Mouse (Mus musculus) thymus, adult 2 months (tissue): ENCODE measurements around the gene Tnf. TPM values are rescaled to one million over a fixed set of nuclear protein-coding genes. Genes with fewer than 3 reads are reported as not detected.

Experiments used
- DNase-seq: peaks from one replicate; pipeline ENCODE4 v3.0.0; 2021
- H3K27ac ChIP-seq: fragments of 200-500 bp; 2 replicates; pipeline ENCODE4 v1.5.1; 2012; ENCODE audit warnings: low read length, control low read depth; ENCODE audit not compliant: control insufficient read depth, insufficient read depth
- H3K27me3 ChIP-seq: fragments of 200-500 bp; 2 replicates; pipeline ENCODE4 v1.6.1; 2012; ENCODE audit warnings: mild to moderate bottlenecking, low read length, moderate library complexity, mixed read lengths; ENCODE audit not compliant: control insufficient read depth, insufficient read depth
- H3K36me3 ChIP-seq: fragments of 200-500 bp; 2 replicates; pipeline ENCODE4 v1.6.1; 2012; ENCODE audit warnings: mild to moderate bottlenecking, low read length, moderate library complexity; ENCODE audit not compliant: control insufficient read depth, insufficient read depth
- H3K4me1 ChIP-seq: fragments of 200-500 bp; replicated peaks from 2 replicates; pipeline ENCODE4 v1.6.1; 2012; ENCODE audit warnings: low read length; ENCODE audit not compliant: control insufficient read depth, insufficient read depth
- H3K4me3 ChIP-seq: fragments of 200-500 bp; 2 replicates; pipeline ENCODE4 v1.5.1; 2012; ENCODE audit warnings: mild to moderate bottlenecking, low read length, control low read depth, moderate library complexity; ENCODE audit not compliant: control insufficient read depth, insufficient read depth
- CTCF ChIP-seq: fragments of 200-500 bp; IDR thresholded peaks from 2 replicates; pipeline ENCODE4 v1.5.1; 2012; ENCODE audit warnings: mild to moderate bottlenecking, control low read depth, low read length, moderate library complexity, borderline replicate concordance; ENCODE audit not compliant: control insufficient read depth, poor library complexity, insufficient read depth; ENCODE audit errors: extremely low read depth
- POLR2A ChIP-seq: fragments of 200-500 bp; IDR thresholded peaks from 2 replicates; pipeline ENCODE4 v1.6.1; 2012; ENCODE audit warnings: mild to moderate bottlenecking, low read length, control low read depth, moderate library complexity; ENCODE audit not compliant: control insufficient read depth, poor library complexity, insufficient read depth; ENCODE audit errors: extremely low read depth
- WGBS: fragments of 180-500 bp; shearing (Covaris S2); methylation state at CpG from one replicate; pipeline ENCODE4 v1.1.7; 2018; 5-methylcytosine and 5-hydroxymethylcytosine counted together
- polyA plus RNA-seq: library from polyadenylated mRNA; depleted of rRNA; stranded (reverse); fragments of >200 nt; gene quantifications from 2 replicates; pipeline ENCODE4 v1.2.3, GENCODE M21; 2012

Tnf gene
- polyA plus RNA-seq, 1 experiment, result 11.4 TPM

DNA sequence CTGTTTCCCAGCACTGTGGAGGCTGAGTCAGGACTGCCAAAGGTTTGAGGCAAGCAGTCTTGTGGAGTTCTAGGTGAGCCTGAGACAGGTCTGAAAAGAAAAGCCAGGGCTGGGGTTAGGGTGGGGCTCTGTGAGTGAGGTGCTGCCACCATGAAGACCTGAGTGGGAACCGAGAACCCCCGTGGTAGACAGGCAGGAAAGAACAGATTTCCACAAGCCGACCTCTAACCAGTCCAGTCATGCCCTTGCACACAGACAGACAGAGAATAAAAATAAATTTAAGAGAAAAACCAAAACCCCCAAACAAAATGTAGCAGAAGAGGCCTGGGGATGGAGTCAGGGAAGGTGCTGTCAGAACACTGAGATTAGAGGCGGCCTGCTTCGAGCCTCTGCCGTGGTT lies 26.4 kb downstream of the Tnf start:
- TF ChIP-seq CTCF (no peak), POLR2A (no peak)
- H3K4me3 ChIP-seq, result no peak overlapping the region
- no peaks in the 10 kb centered on the region for H3K36me3 ChIP-seq
- no peak for DNase-seq
- peaks cover 32% of the 10 kb centered on the region for H3K4me1 ChIP-seq
- 72% methylated on average over 6 of the region's 6 CpGs for WGBS
- H3K27ac ChIP-seq, result no peak overlapping the region
- H3K27me3 ChIP-seq, result no peaks in the 10 kb centered on the region

DNA sequence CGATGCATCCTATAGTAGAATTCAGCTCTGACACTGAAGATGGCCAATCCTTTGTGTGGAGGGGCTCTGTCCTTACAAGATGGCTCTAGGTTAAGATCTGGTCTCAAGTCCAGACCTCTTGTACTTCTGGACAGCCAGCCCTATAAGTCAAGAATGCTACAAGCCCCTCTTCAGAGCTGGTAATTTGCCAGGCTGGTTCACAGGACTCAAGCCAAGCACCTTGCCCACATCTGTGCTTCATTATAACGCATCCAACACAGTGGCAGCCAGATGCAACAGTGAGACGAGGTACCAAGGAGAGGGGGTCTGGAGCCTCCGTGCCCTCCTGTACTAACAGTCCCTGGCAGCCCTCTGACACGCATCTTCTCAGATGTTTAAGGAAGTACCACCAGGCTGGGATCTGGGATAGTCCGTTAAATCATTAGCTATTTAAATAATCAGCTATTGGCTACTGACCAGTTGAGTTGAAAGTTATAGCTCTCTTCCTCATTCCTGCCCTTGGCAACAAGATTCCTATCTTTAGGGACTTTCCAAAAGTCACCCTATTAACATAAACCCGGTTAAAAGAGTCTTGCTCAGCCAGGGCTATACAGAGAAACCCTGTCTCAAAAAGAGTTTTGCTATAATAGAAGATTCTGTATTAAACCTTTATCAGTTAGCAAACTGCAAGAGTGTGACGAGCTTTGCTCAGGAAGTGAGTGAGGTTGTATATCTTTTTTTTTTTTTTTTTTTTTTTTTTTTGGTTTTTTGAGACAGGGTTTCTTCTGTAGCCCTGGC lies 27.4 kb downstream of the Tnf start:
- Histone ChIP-seq H3K4me1 (peaks cover 27% of the 10 kb centered on the region), H3K27me3 (no peaks in the 10 kb centered on the region), H3K36me3 (no peaks in the 10 kb centered on the region), H3K27ac (no peak overlapping the region; the same call in 1 of the 2 replicates), H3K4me3 (no peak overlapping the region)
- WGBS, result 70% methylated on average over 8 of the region's 8 CpGs
- no peak for DNase-seq
- TF ChIP-seq POLR2A, result no peak

DNA sequence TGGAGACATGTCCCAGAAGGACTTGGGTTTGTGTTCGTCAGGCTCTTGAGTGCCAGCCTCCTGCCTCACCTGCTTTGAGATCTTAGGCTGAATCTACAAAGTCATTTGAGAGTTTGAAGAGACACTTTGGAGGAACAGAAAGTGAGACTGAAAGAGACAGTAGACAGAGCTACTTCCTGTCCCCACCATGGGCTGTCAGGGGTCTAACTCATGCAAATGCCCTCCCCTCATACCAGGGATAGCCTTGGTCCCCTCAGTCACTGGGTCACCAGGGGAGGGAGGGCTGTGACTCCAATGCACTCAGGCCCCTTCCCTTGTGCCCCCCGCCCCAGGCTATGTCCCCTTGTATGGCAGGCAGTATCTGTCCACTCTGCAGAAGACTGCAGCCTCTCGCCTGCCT lies 28.5 kb downstream of the Tnf start:
- 56% methylated on average over 3 of the region's 3 CpGs for WGBS
- H3K27ac ChIP-seq, result peak overlapping the region; percentile 87
- H3K36me3 ChIP-seq, result no peaks in the 10 kb centered on the region
- peaks cover 28% of the 10 kb centered on the region for H3K4me1 ChIP-seq
- no peak for DNase-seq
- no peak overlapping the region for H3K4me3 ChIP-seq
- no peak for TF ChIP-seq POLR2A
- TF ChIP-seq CTCF, result no peak
- H3K27me3 ChIP-seq, result no peaks in the 10 kb centered on the region

DNA sequence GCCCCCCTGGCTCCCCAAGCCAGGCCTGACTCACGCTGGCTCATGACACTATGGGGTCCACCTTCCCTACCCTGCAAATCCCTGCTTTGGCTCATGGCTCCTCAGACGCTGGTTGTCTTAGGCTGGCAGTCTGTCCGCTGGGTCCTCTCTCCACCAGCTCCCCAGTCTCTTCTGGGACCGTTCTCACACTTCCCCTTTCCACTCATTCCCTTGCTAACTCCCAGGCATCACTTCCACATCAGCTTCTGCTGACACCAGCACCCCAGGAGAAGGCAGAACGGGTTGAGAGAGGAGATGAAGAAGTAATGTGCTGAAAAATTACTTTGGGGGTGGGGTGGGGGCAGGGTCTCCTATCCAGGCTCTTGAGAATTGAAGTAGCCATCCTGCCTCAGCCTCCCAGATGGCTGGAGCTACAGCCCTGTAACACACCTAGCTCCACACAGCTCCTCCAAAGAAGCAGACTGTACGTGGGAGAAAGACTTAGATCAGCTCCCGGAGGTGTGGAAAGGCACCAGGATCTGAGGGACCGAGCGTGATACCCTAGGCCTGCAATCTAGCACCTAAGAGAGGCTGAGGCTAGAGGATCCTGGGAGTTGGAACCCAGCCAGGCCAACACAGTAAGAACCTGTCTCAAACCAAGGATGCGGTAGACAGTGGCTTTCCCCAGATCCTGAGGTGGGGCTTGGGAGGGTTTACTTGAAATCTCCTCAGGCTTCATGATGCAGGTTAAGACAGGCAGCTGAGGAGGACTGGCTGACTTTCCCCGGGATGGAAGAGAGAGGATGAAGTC lies 29.2 kb downstream of the Tnf start:
- WGBS, result 64% methylated on average over 11 of the region's 11 CpGs
- Histone ChIP-seq H3K36me3 (no peaks in the 10 kb centered on the region), H3K4me1 (peaks cover 28% of the 10 kb centered on the region), H3K27ac (peak overlapping the region; percentile 87), H3K27me3 (no peaks in the 10 kb centered on the region), H3K4me3 (0 out of 2 replicates have a peak overlapping the region, but pooled peaks have one; percentile 3)
- no peak for DNase-seq
- no peak for TF ChIP-seq CTCF
- TF ChIP-seq POLR2A, result no peak

DNA sequence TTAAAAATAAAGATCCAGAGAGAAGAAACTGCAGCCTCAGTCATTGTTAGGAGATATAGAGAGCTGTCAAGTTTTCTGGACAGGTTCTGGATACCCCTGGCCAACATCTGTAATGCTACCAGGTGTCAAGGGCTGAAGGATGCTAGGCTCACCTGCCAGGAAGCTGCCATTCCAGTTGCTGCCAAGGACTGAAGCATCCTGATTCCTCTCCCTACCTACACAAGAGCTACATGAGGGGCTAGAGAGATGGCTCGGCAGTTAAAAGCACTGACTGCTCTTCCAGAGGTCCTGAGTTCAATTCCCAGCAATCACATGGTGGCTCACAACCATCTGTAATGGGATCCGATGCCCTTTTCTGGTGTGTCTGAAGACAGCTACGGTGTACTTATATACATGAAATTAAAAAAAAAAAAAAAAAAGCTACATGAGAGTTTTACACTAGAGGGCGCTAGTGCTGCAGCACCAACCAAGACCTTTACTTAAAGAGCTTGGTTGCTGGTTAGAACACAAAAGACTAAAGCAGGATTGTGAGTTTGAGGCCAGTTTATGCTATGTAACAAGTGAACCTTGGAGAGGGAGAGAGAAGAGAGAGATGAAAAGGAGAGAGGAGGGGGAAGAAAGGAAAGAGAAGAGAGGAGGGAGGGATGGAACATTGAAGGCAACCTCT lies 33.1 kb downstream of the Tnf start:
- Histone ChIP-seq H3K36me3 (no peaks in the 10 kb centered on the region), H3K4me3 (no peak overlapping the region), H3K27ac (no peak overlapping the region), H3K4me1 (peaks cover 25% of the 10 kb centered on the region), H3K27me3 (no peaks in the 10 kb centered on the region)
- 10% methylated on average over 4 of the region's 4 CpGs for WGBS
- no peak for TF ChIP-seq POLR2A
- TF ChIP-seq CTCF, result no peak
- no peak for DNase-seq

DNA sequence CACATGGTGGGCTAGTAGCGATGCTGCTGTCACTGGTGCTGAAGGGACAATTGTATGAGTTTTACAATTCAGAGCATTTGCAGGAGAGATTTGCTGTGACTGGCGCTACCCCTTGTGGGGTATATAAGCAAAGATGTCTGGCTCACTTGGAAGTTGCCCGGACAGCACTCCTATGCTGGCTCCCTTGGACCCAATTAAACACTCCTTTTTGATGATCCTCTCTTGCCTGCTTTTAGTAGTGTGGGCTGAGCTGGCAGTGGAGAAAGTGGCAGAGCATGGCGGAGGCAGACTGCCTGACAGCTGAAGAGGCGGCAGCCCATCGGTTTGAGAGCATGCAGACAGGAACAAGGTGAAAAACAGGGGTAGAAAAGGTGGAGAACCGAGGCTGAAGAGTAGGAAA lies 34.0 kb downstream of the Tnf start:
- H3K4me1 ChIP-seq, result peaks cover 22% of the 10 kb centered on the region
- no peaks in the 10 kb centered on the region for H3K36me3 ChIP-seq
- TF ChIP-seq POLR2A (no peak), CTCF (no peak)
- no peak for DNase-seq
- H3K27ac ChIP-seq, result no peak overlapping the region
- no peak overlapping the region for H3K4me3 ChIP-seq
- H3K27me3 ChIP-seq, result no peaks in the 10 kb centered on the region
- WGBS, result 91% methylated on average over 7 of the region's 7 CpGs
